Mouse (Mus musculus) heart, postnatal 25 days (tissue): Measurements from ENCODE around the gene Apol9b. TPM values are rescaled to one million over a fixed set of nuclear protein-coding genes. Genes with fewer than 3 reads are reported as not detected.
"Not testable (repeated sequence)": the region's sequence is repeated elsewhere in the genome, so short reads cannot be mapped to it uniquely, and the experiment has no call there.

Source experiments
- DNase-seq: peaks from one replicate; pipeline ENCODE4 v3.0.0; 2022; ENCODE audit warnings: low spot score
- intact Hi-C: fragments of 180-260 bp; cut with DNase I; formaldehyde crosslinking; loops from one replicate; pipeline ENCODE4 v1.15.1; 2025
- total RNA-seq, 2 experiments: library from RNA; stranded (reverse); gene quantifications; 2 replicates each; pipeline ENCODE4 v1.2.3; 2021

Gene Apol9b
- total RNA-seq, result not detected

DNA sequence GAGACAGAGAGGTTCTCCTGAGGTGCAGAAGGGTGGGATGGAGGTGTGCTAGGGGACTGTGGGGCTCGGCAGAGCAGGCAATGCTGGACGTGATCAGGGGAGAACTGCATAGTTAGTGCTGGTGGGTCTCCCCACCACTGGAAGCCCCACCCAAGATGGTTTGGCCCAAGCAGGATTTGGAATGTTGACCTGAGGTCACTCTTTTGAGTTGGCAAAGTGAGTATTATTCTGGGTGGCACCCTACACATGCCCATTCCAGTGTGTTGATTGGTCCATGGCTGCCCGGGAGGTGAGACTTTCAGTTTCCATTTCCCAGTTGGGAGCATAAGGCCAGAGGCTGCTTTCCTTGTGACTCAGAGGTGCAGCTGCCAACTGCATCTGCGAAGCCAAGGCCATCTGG lies at the start of gene Apol9b:
Gene Apol9b (plus strand): TSS at position 301 of the 400 bp plus-strand sequence.
- not testable (repeated sequence) for DNase-seq
- intact Hi-C loops, result loop anchor here (5.0 kb wide), 1 partner anchor 321 kb away; no protein-coding TSS in a partner anchor

DNA sequence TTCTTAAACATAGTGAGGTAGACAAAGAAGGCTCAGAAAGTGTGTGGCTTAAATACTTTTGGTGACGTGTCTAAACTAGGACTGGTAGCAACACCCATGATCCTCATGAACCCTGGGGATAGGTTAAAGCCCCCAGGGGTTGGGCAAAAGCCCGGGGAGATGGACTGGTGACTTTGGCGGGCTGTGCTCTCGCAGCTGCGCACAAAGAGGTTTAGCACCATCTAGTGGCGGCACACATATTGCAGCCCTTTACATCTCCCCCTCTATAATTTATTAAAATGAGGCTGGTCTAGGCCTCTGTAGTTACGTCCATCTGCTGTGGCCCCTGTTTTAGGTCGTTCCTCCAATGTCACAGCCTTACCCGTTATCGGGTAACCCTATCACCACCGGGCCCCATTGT lies 44.9 kb upstream of the Apol9b start:
- not testable (repeated sequence) for DNase-seq

DNA sequence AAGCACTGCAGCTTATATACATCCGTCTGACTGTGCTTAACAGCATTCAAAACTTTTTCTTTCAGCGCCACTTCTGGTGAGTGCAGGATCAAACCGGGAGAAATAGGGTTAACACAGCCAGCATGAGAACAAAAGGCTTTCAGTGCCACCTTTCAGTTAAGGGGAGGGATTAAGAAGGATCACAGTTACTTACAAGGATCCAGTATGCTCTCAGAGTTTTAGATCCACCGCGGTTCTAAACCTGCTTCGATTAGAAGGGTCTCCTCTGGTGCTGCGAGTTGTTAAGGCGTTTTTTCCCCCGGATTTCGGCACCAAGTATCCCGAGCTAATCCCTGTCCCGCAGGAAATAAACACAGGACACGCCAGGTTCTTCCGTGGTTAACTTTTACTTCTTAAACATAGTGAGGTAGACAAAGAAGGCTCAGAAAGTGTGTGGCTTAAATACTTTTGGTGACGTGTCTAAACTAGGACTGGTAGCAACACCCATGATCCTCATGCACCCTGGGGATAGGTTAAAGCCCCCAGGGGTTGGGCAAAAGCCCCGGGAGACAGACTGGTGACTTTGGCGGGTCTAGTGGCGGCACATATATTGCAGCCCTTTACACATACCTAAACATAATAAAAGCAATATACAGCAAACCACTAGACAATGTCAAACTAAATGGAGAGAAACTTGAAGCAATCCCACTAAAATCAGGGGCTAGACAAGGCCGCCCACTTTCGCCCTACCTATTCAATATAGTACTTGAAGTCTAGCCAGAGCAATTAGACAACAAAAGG lies 37.1 kb upstream of the Apol9b start:
- DNase-seq, intact Hi-C loops: not testable (repeated sequence)

More for the DNA sequence above, 44.9 kb upstream of the Apol9b start:
- intact Hi-C loops, result not testable (repeated sequence)

DNA sequence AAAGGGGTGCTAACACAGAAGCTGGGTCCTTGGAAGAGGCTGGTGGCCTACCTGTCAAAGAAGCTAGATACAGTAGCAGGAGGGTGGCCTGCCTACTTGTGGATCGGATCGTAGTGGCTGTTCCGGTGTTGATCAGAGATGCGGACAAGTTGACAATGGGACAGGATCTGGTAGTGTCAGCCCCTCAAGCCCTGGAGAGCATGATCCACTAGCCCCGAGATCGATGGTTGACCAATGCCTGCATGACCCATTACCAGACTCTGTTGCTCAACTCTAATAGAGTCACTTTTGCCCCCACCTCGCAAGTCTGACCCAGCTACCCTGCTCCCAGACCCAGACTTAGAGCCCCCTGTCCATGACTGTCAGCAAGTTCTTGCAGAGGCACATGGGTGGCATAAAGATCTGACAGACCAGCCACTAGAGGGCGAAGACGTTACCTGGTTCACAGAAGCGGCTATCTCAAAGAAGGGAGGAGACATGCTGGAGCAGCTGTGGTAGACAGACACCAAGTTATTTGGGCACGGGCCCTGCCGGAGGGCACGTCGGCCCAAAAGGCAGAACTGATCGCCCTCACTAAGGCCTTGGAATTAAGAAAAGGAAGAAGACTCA lies 34.0 kb upstream of the Apol9b start:
- intact Hi-C loops, DNase-seq: not testable (repeated sequence)

DNA sequence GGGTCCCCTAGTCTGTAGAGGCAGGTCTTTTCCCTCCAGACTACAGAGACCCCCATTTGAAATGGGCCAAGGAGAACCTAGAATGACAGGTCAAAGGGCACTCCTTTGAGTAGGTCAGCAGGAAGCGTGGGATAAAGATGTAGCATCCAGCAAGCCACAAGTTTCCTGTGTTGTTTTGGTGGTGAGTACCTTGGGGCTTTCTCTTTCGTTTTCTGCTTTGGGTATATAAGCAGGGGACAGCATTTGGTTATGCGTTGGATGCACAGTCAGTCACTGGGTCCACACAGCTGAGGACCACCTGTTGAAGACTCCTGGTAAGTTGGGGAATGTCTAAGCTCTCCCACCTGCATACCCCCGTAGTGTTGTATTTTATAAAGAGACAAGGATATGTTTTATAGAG lies 30.2 kb upstream of the Apol9b start, which contains the start of gene Apol7e:
Gene Apol7e (plus strand): TSS at position 202 of the 400 bp plus-strand sequence.
- intact Hi-C loops, DNase-seq: not testable (repeated sequence)

DNA sequence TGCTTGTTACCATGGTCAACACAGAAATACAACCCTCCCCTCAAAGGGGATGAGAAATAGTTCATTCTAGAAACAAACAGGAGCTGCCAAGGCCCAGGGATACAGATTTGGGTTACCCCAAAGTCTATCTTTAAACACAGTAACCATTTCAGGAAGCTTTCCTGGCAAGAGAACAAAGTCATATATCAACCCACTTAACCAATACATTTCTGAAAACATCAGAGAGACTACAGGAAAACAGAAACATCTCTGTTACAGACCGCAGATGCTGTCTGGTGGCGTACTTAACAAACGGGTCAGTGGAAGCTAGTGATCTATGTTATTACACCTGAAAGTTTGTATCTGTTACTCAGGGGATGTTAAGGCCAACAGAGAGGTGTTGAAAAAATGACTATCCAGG lies 23.5 kb upstream of the Apol9b start:
- intact Hi-C loops, DNase-seq: not testable (repeated sequence)

DNA sequence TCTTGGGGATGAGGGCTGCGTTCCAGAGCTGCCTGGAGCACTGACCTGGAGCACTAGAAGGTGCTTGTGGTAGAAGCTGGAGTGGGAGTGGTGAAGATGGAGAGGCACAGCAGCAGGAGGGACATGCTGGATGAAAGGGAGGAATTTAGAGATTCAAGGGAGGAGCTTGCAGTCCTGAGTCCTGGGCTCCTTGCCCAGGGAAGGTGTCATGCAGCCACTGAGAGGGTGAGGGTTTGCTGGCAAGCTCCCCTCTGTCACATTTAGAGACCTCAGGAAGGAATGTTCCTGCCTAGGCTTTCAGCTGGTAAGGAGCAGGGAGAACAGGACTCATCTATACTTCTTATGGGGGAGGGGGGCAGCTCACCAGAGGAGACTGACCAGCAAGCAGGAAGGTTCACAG lies 19.9 kb upstream of the Apol9b start:
- DNase-seq, intact Hi-C loops: not testable (repeated sequence)

DNA sequence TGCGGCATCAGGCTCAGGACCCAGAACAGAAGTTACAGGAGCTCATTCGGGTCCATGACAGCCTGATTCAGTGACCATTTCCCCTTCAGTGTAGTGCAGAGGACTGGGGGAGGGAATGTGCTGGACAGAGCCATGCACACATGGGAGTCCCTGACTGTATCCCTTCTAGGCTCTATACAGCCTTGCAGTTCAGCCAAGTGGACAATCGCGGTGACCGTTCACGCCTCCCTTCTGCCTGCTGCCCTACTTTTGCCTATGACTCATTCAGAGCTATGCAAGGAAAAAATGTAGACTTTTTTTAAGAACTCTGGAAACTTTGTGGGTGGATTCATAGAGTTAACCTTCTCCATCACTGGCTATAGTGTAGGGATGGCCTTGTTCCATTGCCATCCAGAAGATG lies 10.6 kb upstream of the Apol9b start:
- DNase-seq, result not testable (repeated sequence)
- intact Hi-C loops, result loop anchor here (5.0 kb wide), 1 partner anchor 296 kb away; no protein-coding TSS in a partner anchor

DNA sequence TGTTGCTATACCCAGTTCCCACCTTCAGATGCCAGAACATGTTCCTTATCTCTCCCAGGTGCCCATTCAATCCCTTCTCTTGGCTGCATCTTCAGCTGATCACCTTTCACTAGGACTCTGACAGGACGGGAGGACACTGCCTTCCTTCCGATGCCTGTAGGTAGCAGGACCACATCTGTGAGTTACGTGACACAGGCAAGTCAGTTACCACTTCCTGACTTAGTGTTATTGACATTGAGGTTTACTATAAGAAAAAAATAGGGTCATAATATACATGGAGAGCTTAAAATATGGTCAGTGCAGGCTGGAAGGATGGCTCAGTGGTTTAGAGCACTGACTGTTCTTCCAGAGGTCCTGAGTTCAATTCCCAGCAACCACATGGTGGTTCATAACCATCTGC lies 7.3 kb upstream of the Apol9b start:
- intact Hi-C loops, DNase-seq: not testable (repeated sequence)

DNA sequence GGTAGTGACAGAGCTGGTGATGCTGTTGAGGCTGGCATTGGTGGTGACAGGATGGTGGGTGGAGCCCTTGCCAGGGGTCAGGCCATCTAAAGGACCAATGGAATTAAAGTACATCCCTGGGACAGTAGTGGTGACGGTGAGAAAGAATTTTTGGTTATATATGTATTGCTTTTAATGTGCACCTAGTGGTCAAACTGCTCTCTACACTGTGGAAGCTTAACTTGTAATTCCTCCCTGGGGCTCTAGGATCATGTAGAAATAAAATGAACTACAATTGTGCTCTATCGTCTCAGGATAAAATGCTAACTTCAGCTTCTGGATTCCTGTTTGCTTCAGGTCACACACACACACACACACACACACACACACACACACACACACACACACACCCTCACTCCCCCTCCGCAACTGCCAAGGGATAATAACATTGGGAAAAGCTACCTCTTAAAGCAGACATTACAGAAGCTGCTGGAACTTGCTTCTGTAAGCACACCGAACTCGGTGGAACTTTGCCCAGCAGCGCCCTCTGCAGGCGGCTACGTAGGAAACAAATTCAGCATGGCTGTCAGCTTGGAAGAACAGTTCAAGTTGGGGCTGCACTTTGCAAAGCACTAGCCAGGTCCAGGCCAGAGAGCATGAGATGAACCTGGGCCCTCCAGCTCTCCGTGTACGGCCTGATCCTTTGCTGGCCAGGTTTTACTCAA lies 4.5 kb upstream of the Apol9b start:
- DNase-seq, intact Hi-C loops: not testable (repeated sequence)

DNA sequence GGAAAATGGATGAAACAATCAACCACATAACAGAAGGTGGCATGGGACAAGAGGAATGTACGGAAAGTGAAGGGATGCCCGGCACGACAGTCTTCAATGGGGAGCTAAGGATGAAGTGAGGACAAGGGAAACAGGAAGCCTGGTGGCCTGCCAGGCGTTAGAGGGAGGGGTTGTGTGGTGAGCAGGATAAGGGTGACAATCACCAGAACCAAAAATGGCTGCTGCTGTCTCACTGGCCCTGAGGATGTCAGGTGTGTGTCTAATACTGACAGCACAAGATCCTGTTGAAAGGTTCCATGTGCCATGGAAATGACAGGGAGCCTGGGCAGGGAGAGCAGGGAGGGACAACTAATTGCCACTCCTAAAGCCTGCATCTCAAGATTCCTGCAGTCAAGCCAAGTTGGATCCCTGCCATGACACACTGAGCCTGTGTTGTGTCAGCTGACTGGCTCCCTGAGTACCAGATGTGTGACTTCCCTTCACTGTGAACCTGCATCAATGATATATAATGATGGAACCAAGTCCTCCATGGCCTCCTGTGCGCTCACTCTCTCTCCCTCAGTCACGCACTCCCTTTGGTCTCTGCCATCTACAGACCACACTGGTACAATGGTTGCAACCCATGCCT lies 3.3 kb upstream of the Apol9b start:
- DNase-seq, result not testable (repeated sequence)
- intact Hi-C loops, result loop anchor here (5.0 kb wide), 1 partner anchor 318 kb away; no protein-coding TSS in a partner anchor

DNA sequence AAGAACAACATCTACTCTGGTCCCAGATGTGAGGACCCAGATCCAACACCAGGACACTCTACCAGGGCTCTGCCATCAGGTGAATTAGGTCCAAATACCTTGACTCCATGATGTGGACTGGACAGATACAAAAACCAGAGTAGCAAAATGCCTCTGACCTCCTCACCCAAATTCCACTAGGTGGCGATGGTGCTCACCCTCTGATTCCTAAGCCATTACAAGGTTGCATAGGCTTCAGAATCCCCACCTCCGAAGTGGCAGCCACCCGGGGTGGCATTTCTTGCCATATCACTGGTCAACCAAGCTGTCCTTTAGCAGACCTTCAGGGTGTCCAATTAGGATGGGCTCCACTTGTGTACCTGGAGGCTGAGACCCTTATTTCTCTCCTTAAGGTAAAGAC lies 1.7 kb upstream of the Apol9b start:
- intact Hi-C loops, result loop anchor here (5.0 kb wide), 1 partner anchor 320 kb away; no protein-coding TSS in a partner anchor
- DNase-seq, result not testable (repeated sequence)

DNA sequence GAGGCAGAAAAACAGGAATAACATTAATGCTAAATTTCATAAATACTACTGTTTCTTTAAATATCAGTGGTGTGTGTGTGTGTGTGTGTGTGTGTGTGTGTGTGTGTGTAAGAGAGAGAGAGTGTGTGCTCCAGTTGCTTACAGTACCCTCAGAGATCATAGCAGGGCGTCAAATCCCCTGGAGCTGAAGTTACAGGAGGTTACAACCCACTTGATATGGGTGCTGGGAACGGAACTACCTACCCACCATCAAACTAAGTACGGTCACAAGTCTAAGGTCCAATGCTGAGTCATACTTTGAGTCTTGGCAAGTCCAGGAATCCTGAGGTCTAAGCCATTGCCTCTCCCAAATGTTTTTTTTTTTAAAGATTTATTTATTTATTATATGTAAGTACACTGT lies 1.1 kb upstream of the Apol9b start:
- DNase-seq, result not testable (repeated sequence)
- intact Hi-C loops, result loop anchor here (5.0 kb wide), 1 partner anchor 320 kb away; no protein-coding TSS in a partner anchor

DNA sequence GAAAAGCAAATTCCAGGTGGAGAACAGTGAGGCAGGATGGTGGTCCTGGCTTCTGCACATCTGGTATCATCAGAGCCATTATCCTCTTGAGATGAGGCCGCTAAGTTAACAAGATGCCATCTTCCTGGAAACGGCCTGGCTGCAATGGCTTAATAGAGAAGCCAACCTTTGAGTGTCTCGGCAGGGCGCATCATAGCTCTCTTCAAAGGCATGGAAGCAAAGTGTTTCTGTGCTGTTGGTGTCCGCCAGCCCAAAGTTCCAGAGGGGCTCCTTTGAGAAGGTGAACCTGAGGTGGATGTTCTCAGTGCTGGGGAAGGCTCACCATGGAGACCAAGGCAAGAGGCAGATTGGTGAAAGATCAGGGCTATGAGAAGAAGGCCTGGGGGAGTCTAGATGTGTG lies 2.8 kb downstream of the Apol9b start:
- intact Hi-C loops, result no loop called here

DNA sequence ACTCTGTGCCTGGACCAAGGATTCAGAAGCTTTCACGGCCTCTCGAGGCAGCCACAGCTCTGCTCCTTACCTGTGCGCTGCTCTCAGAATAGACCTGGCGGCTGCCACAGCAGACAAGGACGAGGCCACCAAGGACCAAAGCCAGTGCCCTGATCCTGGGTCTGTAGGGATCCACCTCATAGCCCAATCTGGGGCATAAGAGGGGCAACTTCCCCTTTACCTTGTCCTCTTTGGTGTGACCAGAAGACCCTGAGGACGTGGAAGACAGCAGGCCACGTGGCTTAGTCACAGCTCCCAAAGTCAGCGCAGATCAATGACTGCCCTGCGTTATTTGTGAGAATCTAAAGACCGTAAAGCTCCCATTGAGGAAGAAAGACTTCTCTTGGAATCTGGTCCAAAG lies 4.0 kb downstream of the Apol9b start:
- intact Hi-C loops, DNase-seq: not testable (repeated sequence)

More for the DNA sequence above, 2.8 kb downstream of the Apol9b start:
- no peak for DNase-seq

DNA sequence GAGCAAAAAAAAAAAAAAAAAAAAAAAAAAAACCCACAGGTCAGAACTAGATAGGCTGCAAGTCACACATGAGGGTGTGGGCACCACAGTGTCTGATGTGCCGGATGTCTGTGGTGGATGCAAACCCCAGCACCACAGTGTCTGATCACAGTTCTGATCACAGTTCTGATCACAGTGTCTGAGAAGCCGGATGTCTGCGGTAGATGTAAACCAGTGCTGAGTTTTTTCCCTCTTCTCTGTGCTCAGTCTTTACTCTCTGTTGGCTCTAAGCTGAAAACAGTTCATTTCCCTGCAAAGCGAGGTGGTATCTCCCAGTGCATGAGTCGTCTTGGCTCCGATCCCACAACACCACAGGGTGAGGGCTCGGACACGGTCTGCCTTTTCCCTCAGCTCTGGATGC lies 4.5 kb downstream of the Apol9b start:
- intact Hi-C loops, DNase-seq: not testable (repeated sequence)

DNA sequence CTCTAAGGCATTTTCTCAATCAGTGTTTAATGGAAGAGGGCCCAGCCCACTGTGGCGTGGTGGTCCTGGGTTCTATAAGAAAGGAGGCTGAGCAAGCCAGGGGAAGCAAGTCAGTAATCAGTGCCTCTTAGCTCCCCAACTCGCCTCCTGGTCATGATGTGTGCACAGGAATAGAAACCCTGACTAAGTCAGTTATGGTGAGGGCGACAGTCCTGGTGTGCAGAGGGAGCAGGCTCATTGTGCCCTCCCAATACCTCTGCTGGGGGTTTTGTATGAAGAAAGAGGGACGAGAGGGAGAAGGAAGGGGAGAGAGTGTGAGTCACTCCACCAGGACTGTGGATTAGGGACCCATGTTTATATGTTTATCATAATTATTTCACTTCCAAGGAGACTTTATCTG lies 5.1 kb downstream of the Apol9b start:
- intact Hi-C loops, result not testable (repeated sequence)

DNA sequence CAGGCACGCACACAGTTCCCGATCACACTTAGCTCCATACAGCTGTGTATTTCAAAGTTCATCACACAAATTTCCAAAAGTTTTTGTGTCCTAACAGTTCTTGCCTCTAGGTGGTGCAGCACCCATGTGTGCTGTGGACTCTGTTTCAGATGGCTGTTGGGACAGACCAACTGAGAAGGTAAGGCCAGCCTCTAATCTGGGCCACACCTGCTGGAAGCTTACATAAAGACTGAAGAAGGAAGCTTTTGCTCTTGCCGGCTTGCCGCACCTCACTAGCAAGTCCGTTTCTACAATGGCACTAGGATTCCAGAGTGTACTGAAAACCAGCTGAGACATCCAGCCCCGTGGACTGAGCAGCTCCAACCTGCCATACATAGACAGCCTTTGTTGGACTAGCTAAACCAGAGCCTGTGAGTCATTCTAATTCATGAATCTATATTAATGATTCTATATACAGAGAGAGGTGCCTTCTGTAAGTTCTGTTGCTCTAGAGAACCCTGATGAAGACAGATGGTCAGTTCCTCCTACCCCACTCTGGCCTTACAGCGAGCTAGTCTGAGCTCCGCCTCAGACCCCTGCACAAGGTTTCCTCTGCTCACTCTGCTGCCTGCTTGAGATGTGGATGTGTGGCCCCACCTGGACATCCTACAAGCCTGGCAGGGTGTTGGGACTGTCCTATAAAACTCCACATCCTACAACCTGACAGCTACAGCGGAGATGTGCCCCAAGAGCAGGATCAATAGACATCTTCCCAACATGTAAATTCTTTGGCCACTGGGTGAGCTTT lies 11.9 kb downstream of the Apol9b start:
- no peak for DNase-seq
- intact Hi-C loops, result no loop called here

More for the DNA sequence above, 5.1 kb downstream of the Apol9b start:
- DNase-seq, result not testable (repeated sequence)

DNA sequence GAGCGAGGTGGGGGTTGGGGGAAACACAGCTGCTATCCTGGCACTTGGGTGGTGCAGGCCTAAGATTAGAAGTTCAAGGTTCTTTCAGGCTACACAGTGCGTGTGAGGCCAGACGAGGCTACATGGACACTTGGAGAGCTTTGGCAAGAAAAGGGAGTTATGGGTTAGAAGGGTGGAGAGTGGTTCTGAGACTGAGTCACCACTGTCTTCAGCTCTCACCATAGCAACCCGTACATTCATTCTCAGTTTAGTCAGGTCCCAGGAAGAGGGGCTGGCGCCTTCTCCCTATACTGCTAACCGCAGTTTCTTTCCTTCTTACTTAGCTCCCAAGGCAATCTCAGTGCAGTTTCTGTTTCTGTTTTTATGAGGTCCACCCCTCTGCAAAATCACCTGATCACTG lies 12.7 kb downstream of the Apol9b start:
- DNase-seq, intact Hi-C loops: not testable (repeated sequence)
